Mouse (Mus musculus) heart, postnatal 14 days (tissue): ENCODE data around the gene Lsg1. TPM values are rescaled to one million over a fixed set of nuclear protein-coding genes. Genes with fewer than 3 reads are reported as not detected.

Source experiments
- DNase-seq, 2 experiments: peaks; one replicate each; pipeline ENCODE4 v3.0.0; 2021 to 2022
- intact Hi-C: fragments of 180-260 bp; cut with DNase I; formaldehyde crosslinking; loops from one replicate; pipeline ENCODE4 v1.15.1; 2025
- total RNA-seq, 2 experiments: library from RNA; stranded (reverse); gene quantifications; 2 replicates each; pipeline ENCODE4 v1.2.3; 2021

Gene Lsg1
- total RNA-seq, 2 experiments from 2014 or later: 18.0 to 18.6 TPM

DNA sequence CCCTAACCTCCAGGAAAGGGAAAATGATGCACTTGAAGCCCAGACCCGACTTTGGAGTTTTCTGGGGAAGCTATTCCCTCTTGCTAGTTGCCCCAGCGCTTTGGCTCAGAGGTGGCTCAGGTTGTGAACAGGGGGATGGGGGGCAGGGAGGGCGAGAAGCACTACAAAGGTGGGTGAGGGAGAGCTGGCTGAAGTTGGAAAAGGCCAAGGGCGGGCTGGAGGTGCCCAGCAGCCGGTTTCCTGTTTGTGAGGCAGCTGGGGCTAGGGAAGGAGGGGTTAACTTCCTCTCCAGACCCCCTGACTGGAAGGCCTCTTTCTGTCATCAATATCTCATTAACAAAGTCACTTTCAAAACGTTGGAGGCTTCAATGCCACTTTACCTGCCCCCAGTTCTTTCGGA lies 14.6 kb upstream of the Lsg1 start:
- peak in 1 of 2 experiments; percentile 38 for DNase-seq
- intact Hi-C loops: loop anchor here (2.0 kb wide), 4 partner anchors 53 to 219 kb away; no protein-coding TSS in a partner anchor

DNA sequence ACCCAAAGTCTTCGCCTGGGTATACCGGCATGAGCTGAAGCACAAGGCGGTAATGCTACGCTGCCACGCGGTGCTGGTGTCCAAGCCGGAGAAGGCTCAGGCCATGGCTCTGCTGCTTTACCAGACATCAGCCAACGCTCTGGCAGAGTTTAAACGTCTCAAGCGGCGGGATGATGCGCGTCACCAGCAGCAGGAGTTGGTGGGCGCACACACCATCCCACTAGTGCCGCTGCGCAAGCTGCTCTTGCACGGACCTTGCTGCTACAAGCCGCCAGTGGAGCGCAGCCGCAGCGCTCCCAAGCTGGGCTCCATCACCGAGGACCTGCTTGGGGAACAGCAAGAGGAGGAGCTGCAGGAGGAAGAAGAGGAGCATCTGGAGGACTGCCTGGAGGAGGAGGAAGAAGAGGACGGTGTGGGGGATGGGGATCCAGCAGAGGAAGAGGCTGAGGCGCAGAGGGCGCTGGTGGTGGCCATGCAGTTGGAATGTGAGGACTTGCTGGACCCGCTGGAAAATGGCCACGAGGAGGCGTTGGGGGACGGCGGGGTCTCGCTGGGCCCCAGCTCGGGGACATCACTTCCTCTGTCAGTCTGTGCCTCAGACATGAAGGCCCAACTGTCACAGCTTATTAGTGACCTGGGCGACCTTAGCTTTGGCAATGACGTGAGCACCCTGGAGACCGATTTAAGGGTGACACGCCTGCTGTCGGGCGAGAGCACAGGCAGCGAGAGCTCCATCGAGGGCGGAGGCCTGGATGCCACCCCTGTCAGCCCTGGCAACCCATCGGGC lies 13.8 kb upstream of the Lsg1 start:
- intact Hi-C loops: loop anchor here (2.0 kb wide), 3 partner anchors 54 to 220 kb away; no protein-coding TSS in a partner anchor
- DNase-seq: peak; percentile 74 to 80

DNA sequence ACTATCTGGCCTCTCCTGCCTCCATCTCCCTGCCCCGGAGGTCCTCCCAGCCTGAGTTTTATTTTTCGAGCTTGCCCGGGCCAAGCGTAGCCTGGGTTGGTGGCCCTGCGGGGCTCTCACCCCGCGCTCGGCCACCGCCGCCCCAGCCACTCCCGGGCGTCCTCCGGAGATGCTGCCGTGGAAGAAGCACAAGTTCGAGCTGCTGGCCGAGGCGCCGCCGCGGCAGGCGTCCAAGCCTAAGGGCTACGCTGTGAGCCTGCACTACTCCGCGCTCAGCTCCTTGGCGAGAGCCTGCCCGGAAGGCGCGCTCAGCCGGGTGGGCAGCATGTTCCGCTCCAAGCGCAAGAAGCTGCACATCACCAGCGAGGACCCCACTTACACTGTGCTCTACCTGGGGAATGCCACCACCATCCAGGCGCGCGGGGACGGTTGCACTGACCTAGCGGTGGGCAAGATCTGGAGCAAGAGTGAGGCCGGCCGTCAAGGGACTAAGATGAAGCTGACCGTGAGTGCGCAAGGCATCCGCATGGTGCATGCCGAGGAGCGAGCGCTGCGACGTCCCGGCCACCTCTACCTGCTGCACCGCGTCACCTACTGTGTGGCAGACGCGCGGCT lies 13.1 kb upstream of the Lsg1 start:
- intact Hi-C loops: loop anchor here (2.0 kb wide), 3 partner anchors 54 to 220 kb away; no protein-coding TSS in a partner anchor

DNA sequence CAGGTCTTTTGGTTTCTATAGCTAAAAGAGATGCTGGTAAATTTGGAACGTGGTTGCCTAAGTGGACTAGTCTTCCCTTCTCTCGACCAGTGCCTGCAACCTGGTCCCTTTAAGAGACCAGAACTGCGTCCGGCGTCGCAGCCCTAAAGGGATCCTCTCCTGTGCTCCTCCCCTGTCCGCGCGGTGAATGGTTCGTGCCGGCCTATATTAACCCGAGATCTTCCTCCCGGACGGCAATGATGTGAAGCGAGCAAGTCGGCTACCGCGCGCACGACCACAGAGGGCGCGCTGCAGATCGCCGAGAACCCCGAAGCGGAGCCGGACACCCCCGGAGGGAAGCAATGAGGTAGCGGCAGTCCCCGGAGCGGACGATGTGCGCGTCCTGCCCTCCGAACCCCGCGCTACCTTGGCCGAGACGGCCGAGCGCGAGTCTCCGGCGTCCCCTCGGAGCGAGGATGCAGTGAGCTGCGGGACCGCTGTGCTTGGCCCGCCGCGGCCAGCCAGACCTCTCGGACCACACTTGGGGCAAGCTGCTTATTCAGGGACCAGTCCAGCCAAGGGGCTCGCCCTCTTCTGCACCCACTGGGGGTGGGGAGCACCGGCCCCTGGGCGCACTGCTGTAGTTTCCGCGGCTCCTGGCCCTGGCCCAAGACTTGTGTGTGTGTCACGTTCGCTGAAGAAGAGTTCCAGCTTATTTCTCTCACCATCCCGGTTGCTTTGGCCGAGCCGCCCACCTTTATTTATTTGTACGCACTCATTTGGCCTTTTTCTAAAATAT lies 12.3 kb upstream of the Lsg1 start, which contains the start of gene Fam43a:
TSS of gene Fam43a (plus strand) at position 233 of the 778 bp plus-strand sequence.
- intact Hi-C loops: loop anchor here (1.0 to 5.0 kb wide), 6 partner anchors 55 to 758 kb away; no protein-coding TSS in a partner anchor
- peak; percentile 93 for DNase-seq

More for the DNA sequence above, 13.1 kb upstream of the Lsg1 start:
- peak; percentile 81 to 82 for DNase-seq

GRCm38 (mm10) chr16:30596959-30597681 lies 9.7 kb upstream of the Lsg1 start:
- intact Hi-C loops: loop anchor here (1.0 to 5.0 kb wide), 2 partner anchors 474 to 760 kb away; no protein-coding TSS in a partner anchor
- DNase-seq: peak; percentile 87 to 94

GRCm38 (mm10) chr16:30595835-30596557 lies 8.6 kb upstream of the Lsg1 start:
- intact Hi-C loops: loop anchor here (5.0 kb wide), 1 partner anchor 761 kb away; no protein-coding TSS in a partner anchor

DNA sequence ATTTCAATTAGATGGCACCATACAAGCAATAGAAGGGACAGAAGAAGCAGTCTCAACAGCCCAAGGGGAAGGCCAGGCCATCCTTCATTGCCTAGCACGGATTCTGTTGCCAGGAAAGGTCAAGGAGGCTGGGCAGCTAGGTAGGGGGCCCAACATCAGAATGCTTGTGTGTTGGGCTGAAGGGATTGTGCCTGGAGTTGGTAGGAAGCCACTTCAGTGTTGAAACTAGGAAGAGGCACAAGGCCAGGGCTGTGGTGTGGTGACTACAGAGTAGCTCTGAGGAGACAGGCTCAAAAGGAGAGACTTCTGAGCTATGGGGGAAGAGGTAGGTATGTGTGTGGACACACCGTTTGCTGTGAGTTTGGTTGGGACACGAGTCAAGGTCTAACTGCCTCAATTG lies 8.0 kb upstream of the Lsg1 start:
- intact Hi-C loops: loop anchor here (5.0 kb wide), 1 partner anchor 762 kb away; no protein-coding TSS in a partner anchor
- no peak for DNase-seq

More at GRCm38 (mm10) chr16:30595835-30596557, 8.6 kb upstream of the Lsg1 start:
- no peak for DNase-seq

GRCm38 (mm10) chr16:30591990-30592389 lies 4.6 kb upstream of the Lsg1 start:
- no peak for DNase-seq
- intact Hi-C loops: no loop called here

GRCm38 (mm10) chr16:30590264-30591209 lies 3.1 kb upstream of the Lsg1 start:
- no peak for DNase-seq
- intact Hi-C loops: no loop called here

- intact Hi-C loops: no loop called here
- no peak for DNase-seq
These were observed 378 bp downstream of the Lsg1 start for GRCm38 (mm10) chr16:30586935-30587493.

DNA sequence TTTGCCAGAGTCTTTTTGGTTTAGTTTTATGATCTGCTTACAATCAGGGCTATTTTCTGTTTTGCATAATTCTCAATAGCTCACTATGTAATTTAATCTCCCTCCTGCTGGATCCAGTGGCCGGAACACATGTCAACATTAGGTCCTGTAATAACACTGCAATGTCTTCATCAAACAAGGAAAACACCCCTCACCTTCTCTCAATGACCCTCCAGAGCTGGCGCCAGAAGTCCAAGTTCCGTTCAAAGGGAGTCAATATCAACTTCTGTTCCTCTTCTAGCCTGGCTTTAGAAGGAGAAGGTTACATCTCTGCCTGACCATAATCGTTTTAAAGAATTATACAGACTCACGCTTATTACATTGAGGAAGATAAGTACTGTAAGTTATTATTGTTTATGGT lies 6.6 kb downstream of the Lsg1 start:
- DNase-seq: no peak
- intact Hi-C loops: no loop called here

DNA sequence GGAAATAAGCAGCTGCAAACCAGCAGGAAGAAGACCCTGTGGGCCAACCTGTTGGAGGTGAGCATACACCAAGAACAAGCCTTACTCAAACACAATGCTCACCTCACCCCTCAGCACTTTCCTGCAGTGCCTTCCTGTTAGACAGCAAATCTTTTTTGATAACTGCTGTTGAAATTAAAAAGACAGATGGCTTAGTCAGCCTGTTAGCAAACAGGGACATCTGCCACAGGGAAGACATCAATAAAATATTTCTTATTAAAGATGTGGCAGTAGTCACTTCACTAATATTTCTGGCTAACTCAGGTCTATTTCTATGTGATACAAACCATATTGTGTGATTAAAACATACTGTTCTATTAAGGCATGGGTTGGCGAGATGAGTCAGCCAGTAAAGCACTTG lies 11.0 kb downstream of the Lsg1 start:
- intact Hi-C loops: no loop called here
- DNase-seq: no peak

- intact Hi-C loops: no loop called here
- no peak for DNase-seq
These were observed 11.6 kb downstream of the Lsg1 start for GRCm38 (mm10) chr16:30575815-30576214.

DNA sequence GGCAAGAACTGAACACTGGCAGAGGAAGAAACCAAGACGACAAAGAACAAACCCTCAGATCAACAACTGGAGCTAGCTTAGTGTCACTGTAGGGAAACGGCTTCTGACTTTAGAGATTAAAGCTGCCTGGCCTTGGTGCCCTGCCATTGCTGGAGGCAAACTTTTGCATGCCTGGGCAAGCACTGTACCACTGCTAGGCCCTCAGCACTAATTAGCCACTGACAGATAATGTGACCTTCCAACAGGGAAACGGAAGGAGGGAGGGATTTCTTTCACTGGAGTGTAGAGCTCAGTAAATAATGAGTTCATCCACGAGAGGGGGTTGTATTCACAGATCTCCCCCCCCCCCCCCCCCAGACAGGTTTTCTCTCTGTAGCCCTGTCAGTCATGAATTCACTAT lies 15.2 kb downstream of the Lsg1 start:
- no peak for DNase-seq
- intact Hi-C loops: no loop called here

- no peak for DNase-seq
- intact Hi-C loops: no loop called here
These were observed 16.0 kb downstream of the Lsg1 start for GRCm38 (mm10) chr16:30571378-30571777.

DNA sequence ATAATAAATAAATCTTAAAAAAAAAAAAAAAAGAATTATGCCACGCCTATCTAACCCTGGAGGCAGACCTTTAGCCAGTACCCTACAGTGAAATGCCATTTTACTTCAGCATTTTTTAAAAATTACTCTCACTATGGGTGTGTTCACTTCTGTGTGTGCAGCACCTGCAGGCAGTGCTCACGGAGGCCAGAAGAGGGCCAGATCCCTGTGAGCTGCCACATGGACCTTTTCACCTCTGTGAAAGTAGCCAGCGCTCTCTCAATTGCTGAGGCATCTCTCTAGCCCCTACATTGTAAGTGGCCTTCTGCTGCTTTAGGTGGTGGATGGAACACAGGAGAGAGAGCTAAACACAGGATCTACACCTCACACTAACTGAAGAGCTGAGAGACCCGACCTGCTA lies 17.2 kb downstream of the Lsg1 start:
- DNase-seq: no peak
- intact Hi-C loops: no loop called here

GRCm38 (mm10) chr16:30565631-30566030 lies 21.8 kb downstream of the Lsg1 start:
- DNase-seq: no peak

GRCm38 (mm10) chr16:30560601-30561000 lies 26.8 kb downstream of the Lsg1 start:
- DNase-seq: no peak
- intact Hi-C loops: no loop called here

More at GRCm38 (mm10) chr16:30565631-30566030, 21.8 kb downstream of the Lsg1 start:
- intact Hi-C loops: no loop called here
